ENCODE assay signal across 18 mouse cellular contexts in the genomic region with DNA sequence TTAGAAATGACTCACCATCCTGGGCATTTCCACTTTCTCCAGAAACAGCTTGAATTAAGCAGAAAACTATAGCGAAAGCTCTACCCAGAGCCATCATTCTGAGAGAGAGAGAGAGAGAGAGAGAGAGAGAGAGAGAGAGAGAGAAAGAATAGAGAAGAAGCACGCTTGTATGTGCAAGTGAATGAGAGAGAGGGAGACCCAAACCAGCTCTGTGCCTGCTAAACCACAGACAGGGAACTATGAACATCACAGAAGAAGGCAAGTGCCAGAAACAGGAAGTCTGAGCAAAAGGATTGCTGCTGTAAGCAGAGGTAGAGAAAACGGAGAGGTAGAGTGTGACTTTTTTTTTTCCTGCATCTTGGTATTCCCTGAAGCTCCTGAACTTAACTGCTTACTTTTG. TPM values are rescaled to one million over a fixed set of nuclear protein-coding genes. Genes with fewer than 3 reads are reported as not detected.
DNase-seq lines count a peak whose midpoint lies in the region; ATAC-seq and TF ChIP-seq lines count a peak whose summit lies in the region.
"Had no signal": no experiment of that assay in that cellular context is flagged by ENCODE, and none has a peak within 500 bp of the region (broad histone marks: within the 10 kb centered on the region; RNA-seq: fewer than 3 reads in every experiment).

No protein-coding gene starts in this region.

- ATAC-seq in common myeloid progenitor, adult 5-6 weeks (replicated peaks; ENCODE audit: low read depth, poor library complexity, severe bottlenecking): peak; percentile 95
- ATAC-seq in intestine, embryonic 15.5 days: no peak
- ATAC-seq: liver, embryonic 12.5 days had no signal

- no peak overlapping the region for H3K4me2 ChIP-seq in intestine, embryonic 15.5 days (replicated peaks)
- H3K4me2 ChIP-seq: liver, embryonic 12.5 days; neural tube, embryonic 15.5 days; stomach, embryonic 15.5 days had no signal

- H3K27me3 ChIP-seq in intestine, embryonic 15.5 days (replicated peaks): no peaks in the 10 kb centered on the region
- H3K27me3 ChIP-seq: liver, embryonic 12.5 days; neural tube, embryonic 15.5 days; stomach, embryonic 15.5 days had no signal

- no peaks in the 10 kb centered on the region for H3K9me3 ChIP-seq in intestine, embryonic 15.5 days
- H3K9me3 ChIP-seq: liver, embryonic 12.5 days; neural tube, embryonic 15.5 days; stomach, embryonic 15.5 days had no signal

- no peak overlapping the region for H3K4me3 ChIP-seq in layer of hippocampus, adult 2 months
- no peak overlapping the region for H3K4me3 ChIP-seq in intestine, embryonic 15.5 days (replicated peaks)
- H3K4me3 ChIP-seq: heart, adult 2 months; liver, embryonic 12.5 days; neural tube, embryonic 15.5 days; stomach, embryonic 15.5 days had no signal

- WGBS in intestine, embryonic 15.5 days: 72% methylated on average over 3 of the region's 3 CpGs

- TF ChIP-seq CTCF in layer of hippocampus, adult 2 months (conservative IDR thresholded peaks at IDR 0.05): no peak

- no peak overlapping the region for H3K9ac ChIP-seq in intestine, embryonic 15.5 days
- H3K9ac ChIP-seq: liver, embryonic 12.5 days; neural tube, embryonic 15.5 days; stomach, embryonic 15.5 days had no signal

- DNase-seq in spleen, postnatal 36 days (ENCODE audit: low spot score in 2 of 2): peak; percentile 63 to 67
- DNase-seq in spleen, postnatal 14 days (ENCODE audit: low spot score in 2 of 2): no peak
- peak; percentile 82 for DNase-seq in naive thymus-derived CD4-positive, alpha-beta T cell, adult 2 months (ENCODE audit: low read depth)
- peak; percentile 20 for DNase-seq in thymus, postnatal 4 days
- DNase-seq in layer of hippocampus, postnatal 14 days (ENCODE audit: low spot score in 2 of 2): no peak
- DNase-seq in layer of hippocampus, adult 2 months (ENCODE audit: low spot score in 2 of 2): no peak
- DNase-seq: adrenal gland, adult 2 months; cerebellum, postnatal 36 days; heart, adult 2 months; layer of hippocampus, adult 9-11 months; lung, postnatal 10 days had no signal

- H3K27ac ChIP-seq in layer of hippocampus, adult 2 months: no peak overlapping the region
- H3K27ac ChIP-seq in intestine, embryonic 15.5 days: no peak overlapping the region
- H3K27ac ChIP-seq: heart, adult 2 months; liver, embryonic 12.5 days; neural tube, embryonic 15.5 days; stomach, embryonic 15.5 days had no signal

- no peaks in the 10 kb centered on the region for H3K36me3 ChIP-seq in intestine, embryonic 15.5 days
- H3K36me3 ChIP-seq: liver, embryonic 12.5 days; neural tube, embryonic 15.5 days; stomach, embryonic 15.5 days had no signal

- no peaks in the 10 kb centered on the region for H3K4me1 ChIP-seq in intestine, embryonic 15.5 days (replicated peaks)
- H3K4me1 ChIP-seq: liver, embryonic 12.5 days; neural tube, embryonic 15.5 days; stomach, embryonic 15.5 days had no signal

RNA-seq across cellular contexts. Expression of a gene that starts 0.3 kb away (rescaled TPM):
- 0.64 and 10.8 TPM in 2 replicates for total RNA-seq in common myeloid progenitor, adult 5-6 weeks (2017)
- under 1 TPM; 0.39 to 0.52 TPM for total RNA-seq in layer of hippocampus, postnatal 14 days (2021)
- total RNA-seq in layer of hippocampus, adult 2 months (2021): under 1 TPM; 0.33 to 0.88 TPM
- 1.4 and 1.6 TPM in 2 replicates for polyA plus RNA-seq in intestine, embryonic 15.5 days (2015; fragmentation: Nextera tagmentation; extraction: Ambion mirVana)
- polyA plus RNA-seq: adrenal gland, adult 2 months; forebrain, embryonic 11.5 days; midbrain, postnatal 0 days had no signal

Comparison
In these comparisons a context has a peak if more than half of its experiments do, and no peak if none do; other contexts are left out.
1. DNase-seq: peak in spleen, postnatal 36 days (2 of 2), naive thymus-derived CD4-positive, alpha-beta T cell, adult 2 months (single experiment) and thymus, postnatal 4 days (single experiment); none in spleen, postnatal 14 days (0 of 2), layer of hippocampus, postnatal 14 days (0 of 2) and layer of hippocampus, adult 2 months (0 of 2).